Mouse (Mus musculus) hindlimb bud, embryonic 11.5 days (tissue): Measurements from ENCODE around the gene Disc1.

Experiments
- DNase-seq: peaks from one replicate; pipeline ENCODE4 v3.0.0-alpha.2; 2012; ENCODE audit warnings: low read depth, low spot score; ENCODE audit errors: extremely low spot score

Disc1 gene

GRCm38 (mm10) chr8:125053505-125054435 lies at the start of gene Disc1:
Gene Disc1 (plus strand): TSS chr8:125054195.
- DNase-seq: no peak

DNA sequence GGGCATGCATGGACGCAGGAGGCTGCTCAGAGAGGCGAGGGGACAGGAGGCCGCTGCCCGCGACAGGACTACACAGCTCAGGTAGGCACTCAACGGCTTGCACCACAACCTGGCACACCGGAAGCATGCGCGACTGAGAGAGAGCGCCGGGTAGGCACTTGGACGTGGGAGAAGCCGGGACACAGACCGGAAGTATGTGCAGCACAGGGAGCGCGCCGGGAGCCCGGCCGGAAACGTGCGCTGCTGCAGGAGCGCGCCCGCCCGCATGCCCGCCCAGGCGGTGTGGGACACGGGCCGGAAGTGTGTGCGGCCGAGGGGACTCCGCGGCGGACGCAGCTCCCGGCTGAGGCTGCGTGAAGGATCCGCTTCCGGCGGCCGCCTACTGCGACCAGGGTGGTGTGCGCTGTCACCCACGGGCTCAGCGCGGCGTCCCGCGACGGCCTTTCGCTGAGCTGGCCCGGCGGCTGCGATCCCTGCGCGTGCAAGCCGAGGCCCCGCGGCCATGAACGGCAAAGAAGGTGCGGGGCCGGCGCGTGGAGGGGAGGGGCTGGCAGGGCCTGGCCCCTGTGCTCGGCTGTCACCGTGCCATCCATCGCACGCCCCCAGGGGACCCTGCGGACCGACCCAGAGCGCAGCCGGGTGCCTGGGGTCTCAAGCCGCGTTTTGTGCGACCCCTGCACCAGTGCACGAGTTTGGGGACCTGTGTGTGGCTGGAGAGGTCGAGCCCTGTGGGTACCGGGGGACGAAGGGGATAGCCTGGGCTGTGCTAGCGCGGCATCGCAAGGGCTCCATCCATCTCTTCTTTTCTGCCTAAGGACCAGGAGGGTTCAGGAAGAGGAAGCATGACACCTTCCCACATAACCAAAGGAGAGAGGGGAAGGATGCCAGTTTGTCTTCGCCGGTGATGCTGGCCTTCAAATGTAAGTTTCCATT lies 41.0 kb upstream of the Disc1 start, which contains the start of gene Tsnax:
Tsnax (plus strand) TSS at position 303 of the 933 bp plus-strand sequence.
- peak; percentile 42 for DNase-seq

GRCm38 (mm10) chr8:125024085-125024484 lies 29.9 kb upstream of the Disc1 start:
- DNase-seq: no peak

GRCm38 (mm10) chr8:125027211-125027610 lies 26.8 kb upstream of the Disc1 start:
- DNase-seq: no peak

DNA sequence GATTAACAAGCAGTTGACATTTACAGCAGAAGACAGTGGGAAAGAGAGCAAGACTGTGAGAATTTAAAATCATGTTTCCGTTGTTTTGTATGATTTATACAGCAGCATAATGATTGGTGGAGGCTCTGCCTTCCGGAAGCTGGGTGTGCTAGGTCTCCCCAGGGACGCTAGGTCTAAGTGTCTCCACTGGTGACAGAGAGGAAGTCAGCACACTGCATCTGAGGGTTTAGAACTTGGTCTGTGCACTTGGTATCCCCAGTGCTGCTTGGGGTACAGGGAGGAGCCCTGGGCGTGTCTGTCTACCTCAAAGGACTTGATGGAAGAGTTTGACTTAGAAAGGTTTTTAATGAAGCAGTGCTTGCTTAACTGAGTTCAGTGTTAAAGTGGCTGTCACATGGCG lies 25.2 kb upstream of the Disc1 start:
- DNase-seq: no peak

DNA sequence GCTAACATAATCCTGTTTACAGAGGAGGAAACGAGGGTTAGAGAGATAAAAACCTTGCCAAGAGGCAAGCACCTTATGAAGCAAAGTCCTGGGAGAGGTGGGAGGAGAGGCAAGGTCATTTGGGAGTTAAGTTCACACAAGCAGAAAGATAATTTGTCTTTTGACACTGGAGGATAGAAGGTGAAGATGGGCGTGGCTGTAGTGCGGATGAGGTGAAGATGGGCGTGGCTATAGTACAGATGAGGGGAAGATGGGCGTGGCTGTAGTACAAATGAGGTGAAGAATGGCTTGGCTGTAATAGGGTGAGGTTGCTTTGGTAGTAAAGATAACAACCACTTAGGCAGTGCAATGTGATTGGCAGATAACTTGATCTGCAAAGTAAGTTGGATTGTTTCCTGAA lies 22.7 kb upstream of the Disc1 start:
- no peak for DNase-seq

DNA sequence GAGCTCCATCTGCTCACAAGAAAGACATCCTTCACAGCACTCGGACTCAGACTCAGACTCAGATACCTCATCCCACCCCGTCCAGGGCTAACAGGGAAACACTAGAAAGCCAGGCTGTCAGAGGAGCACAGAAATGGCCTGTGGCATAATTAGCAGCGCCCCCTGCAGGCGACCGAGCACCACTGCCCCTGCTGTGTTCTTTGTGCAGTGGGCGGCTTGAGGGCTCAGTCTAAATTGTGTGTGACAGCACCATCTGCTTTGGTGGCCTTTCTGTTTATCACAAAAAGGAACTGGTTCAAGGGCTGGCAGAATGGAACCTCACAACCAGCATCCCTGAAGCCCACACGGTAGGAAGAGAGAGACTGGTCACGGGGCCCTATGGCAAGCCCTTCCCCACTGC lies 19.3 kb upstream of the Disc1 start:
- no peak for DNase-seq

GRCm38 (mm10) chr8:125037081-125037480 lies 16.9 kb upstream of the Disc1 start:
- DNase-seq: no peak

- DNase-seq: no peak
Observed at GRCm38 (mm10) chr8:125038731-125039130, 15.3 kb upstream of the Disc1 start.

- DNase-seq: no peak
Observed at GRCm38 (mm10) chr8:125040587-125041375, 13.2 kb upstream of the Disc1 start.

DNA sequence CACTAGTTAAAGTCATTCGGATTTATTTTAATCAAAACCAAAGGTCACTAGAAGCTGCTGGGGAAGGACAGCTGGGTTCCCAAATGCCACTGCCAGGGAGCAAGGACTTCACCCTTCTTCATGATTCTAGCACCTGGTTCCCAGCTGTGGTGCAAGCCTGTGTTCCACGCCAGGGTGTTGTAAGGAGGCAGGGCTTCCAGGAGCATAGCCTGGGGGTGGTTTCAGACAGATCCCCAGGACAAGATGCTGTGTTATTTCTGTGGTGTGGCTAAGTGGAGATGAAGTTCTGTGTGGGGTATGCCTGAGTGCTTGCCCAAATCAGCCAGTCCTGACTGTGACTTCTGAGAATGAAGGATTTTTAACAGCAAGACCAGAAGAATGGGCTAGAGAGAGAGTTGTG lies 12.5 kb upstream of the Disc1 start:
- no peak for DNase-seq

GRCm38 (mm10) chr8:125043394-125043793 lies 10.6 kb upstream of the Disc1 start:
- DNase-seq: no peak

DNA sequence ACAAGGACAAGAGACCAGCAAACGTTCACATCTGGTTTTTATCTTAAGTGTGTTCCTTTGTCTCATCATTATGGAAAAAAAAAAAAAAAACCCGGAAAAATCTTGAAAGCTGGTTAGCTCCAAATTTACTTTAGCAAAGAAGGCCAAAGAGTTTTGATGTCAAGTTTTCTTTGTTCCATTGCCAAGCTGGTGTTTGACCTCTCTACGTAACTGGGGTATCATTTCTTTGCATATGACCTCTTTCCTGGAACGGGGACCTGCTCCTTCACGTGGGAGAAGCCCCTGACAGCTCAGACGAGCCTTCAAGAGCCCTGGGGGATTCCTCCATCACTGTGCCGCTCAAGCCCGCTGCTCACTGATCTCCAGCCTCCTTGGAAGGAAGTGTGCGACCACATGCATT lies 10.1 kb upstream of the Disc1 start:
- no peak for DNase-seq

DNA sequence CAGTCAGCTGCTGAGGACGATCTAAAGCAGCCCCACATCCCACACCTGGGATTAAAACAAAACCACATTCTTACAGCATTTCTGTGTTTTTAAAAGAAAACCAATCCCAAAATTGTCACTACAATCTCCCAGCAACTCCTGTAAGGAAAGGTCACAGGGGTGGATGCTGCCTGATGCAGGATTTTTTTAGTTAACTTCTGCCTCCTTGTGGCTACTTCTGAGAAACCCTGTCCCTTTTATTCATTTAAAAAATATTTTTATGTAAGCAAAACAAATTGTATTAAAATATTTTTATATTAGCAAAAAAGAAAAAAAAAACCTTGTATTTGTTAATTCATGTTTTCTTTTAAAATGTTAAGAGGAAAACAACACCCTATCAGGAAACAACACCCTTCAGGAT lies 8.2 kb upstream of the Disc1 start:
- DNase-seq: no peak

- no peak for DNase-seq
Observed at GRCm38 (mm10) chr8:125049051-125049750, 4.8 kb upstream of the Disc1 start.

DNA sequence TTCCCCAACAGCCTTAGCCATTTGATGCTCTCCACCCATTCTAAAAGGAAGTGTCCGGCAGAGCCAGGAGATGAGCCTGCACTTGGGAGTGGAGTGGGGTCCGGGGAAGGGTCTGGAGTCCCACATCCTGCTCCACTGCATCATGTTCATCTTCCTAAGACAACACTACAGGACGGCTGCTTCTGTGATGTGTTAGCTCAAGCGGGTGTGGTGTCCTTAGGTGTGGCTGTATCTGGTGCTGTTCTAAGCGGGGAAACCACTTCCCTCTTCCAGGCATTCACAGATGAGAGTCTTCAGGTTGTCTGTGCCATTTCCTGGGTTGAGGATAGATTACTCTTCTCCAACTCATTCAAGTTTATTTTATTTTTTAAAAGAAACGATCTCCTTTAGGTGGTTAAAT lies 4.2 kb upstream of the Disc1 start:
- no peak for DNase-seq

DNA sequence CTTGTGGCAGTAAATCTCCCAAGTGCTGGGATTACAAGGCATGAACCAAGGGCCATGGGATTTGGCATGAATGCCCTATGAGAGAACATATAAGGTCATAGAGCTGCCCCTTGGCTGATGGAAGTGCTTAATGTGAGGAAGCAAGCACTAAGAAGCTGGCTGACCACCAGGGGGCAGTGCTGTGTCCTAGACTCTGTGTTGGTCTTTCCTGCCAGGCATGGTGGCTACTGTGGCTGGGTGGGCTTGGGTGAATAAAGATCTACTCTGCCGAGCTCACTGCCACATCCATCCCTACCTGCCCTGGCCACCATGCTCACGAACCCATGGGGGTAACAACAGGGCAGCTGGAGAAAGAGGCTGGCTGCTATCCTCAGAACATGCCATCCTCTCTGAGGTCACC lies 2.0 kb upstream of the Disc1 start:
- no peak for DNase-seq

DNA sequence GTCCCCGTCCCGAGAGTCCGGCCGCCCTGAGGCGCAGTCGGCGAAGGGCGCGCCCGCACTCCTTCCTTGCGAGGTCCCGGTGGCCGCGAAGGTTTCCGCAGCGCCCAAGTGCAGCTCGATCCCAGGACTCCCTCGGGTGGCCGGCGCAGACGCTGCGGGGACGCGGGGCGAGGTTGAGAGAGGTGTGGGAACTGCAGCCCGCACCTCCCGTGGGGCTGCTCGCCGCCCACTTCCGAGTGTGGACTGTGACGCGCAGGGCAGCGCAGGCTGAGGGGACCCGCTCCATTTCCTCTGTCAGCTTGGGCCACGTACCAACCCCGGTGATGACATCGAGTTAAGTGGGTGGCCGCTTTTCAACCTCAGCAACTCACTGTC lies 428 bp downstream of the Disc1 start:
- DNase-seq: no peak

DNA sequence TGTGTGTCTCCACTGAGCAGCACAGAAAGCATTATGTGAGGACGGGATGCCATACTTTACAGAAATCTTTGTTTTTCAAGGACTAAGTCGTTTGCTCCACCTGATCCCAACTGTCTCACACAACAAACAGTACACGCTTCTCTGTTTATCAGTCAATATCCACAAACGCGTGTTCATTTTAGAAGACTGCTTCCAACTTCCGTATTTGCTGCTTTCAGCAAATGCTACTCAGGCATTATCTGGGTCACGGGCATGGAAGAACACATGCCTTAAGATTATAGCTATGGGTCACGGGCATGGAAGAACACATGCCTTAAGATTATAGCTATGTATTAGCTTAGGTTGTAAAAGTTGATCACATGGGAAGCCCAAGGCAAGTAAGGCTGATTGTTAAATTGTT lies 6.9 kb downstream of the Disc1 start:
- DNase-seq: no peak

- DNase-seq: no peak
Observed at GRCm38 (mm10) chr8:125065596-125065995, 11.6 kb downstream of the Disc1 start.
